Mouse (Mus musculus) cortical plate, adult 2 months (tissue): Measurements from ENCODE around the gene Psme4.

ENCODE experiments used
- CTCF ChIP-seq: fragments of 200-500 bp; IDR thresholded peaks from 2 replicates; pipeline ENCODE4 v1.5.1; 2011; ENCODE audit warnings: mild to moderate bottlenecking, control low read depth, low read length; ENCODE audit not compliant: insufficient read depth; ENCODE audit errors: extremely low read depth
- POLR2A ChIP-seq: fragments of 200-500 bp; IDR thresholded peaks from 2 replicates; pipeline ENCODE4 v1.6.1; 2011; ENCODE audit warnings: mild to moderate bottlenecking, low read length, control low read depth; ENCODE audit not compliant: insufficient read depth; ENCODE audit errors: extremely low read depth

DNA sequence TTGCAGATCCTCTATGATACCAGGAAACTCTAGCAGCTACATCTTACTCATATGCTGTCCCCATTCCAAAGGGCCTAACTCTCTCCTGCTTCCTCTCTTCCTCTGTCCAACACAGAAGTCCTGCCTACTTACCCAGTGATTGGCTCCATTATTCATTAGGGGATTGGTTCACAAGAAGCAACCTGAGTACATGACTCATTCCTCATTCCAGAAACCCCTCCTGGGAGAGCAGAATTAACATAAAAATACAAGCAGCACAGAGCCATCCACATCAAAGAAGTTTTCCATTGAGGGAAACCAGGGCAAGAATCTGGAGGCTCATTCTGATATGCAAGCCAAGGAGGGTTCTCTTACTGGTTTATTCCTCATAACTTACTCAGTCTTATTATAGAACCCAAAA is 27.5 kb upstream of the Psme4 start:
- TF ChIP-seq POLR2A (no peak), CTCF (no peak)
